Mouse (Mus musculus) testis, adult 2 months (tissue): ENCODE data around the gene Ptprt.

Experiments used
- CTCF ChIP-seq: fragments of 200-500 bp; IDR thresholded peaks from 2 replicates; pipeline ENCODE4 v1.5.1; 2012; ENCODE audit warnings: low read depth, mild to moderate bottlenecking, inconsistent platforms, low read length, moderate library complexity; ENCODE audit not compliant: control insufficient read depth, insufficient read depth, insufficient replicate concordance
- POLR2A ChIP-seq: fragments of 200-500 bp; IDR thresholded peaks from 2 replicates; pipeline ENCODE4 v1.6.1; 2012; ENCODE audit warnings: low read depth, mild to moderate bottlenecking, inconsistent platforms, low read length, moderate library complexity; ENCODE audit not compliant: control insufficient read depth

GRCm38 (mm10) chr2:162662431-162662970 is 1.6 kb upstream of the Ptprt start:
- no peak for TF ChIP-seq POLR2A
- no peak for TF ChIP-seq CTCF
